Mouse (Mus musculus): ENCODE measurements around the gene Vangl1.
"Not testable (repeated sequence)": the region's sequence is repeated elsewhere in the genome, so short reads cannot be mapped to it uniquely, and the experiment has no call there.

The Vangl1 gene

DNA sequence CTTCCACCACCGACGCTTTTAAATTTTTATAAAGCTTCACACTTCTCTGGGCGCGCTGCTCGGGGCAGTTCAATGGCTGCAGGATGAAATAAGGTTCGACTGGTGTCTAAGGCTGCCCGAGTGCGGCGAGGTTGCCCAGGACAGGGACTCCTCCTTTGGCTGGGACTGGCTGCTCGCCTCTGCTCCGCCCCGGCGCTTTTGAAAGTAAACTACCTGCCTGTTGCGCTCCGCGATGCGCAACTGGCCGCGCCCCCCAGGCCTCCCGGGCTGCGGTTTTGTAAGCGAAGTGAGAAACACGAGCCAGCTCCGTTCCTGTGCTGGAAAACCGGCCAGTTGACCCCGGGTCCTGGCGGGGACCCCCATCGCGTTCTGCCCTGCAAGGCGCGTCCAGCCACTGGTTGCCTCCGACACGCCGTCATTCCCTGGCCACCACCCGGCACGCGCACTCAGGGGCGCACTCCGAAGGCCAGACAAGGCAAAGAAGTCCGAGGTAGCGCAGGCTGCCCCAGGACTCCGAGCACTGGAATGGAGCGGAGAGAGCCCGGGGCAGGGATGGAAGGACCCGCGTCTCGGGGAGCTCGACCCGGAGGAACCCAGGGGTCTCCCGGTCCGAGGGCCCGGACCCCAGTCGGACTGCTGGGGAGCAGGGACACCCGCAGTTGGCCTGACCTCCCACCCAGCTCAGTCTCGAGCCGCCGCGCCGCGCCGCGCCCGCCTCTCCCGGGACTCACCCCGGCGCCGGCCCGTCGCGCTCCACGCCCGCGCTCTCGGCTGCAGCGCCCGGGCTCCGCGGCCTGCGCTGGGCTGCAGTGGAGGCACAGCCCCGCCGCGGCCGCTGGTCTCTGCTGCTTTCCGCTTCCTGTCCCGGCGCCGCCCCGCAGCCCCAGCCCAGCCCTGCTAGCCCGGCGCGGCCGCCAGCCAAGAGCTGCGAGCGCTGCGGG, at the start of gene Vangl1:
TSS of gene Vangl1 (minus strand) at position 913 of the 941 bp plus-strand sequence.
- no peak for DNase-seq (ENCODE audit: low spot score)

DNA sequence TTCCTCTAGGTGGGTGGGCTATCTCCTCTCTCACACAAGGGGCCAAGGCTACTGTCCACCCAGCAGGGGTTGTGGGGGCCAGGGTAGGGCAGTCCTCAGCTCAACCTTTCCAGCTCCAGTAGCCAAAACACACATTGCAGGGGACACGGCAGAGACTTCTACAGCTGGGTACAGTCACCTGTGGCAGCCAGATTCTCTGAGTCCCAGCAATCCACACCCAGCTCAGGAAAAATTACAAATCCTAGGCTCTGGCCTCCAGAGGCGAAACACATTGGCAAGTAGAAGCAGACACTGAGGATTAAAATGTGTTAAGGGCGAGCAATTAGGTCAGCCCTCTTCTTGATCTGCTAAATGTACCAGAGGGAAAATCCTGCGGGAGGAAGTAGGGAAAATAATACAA, 49.1 kb upstream of the Vangl1 start:
- no peak for DNase-seq (ENCODE audit: low spot score)

DNA sequence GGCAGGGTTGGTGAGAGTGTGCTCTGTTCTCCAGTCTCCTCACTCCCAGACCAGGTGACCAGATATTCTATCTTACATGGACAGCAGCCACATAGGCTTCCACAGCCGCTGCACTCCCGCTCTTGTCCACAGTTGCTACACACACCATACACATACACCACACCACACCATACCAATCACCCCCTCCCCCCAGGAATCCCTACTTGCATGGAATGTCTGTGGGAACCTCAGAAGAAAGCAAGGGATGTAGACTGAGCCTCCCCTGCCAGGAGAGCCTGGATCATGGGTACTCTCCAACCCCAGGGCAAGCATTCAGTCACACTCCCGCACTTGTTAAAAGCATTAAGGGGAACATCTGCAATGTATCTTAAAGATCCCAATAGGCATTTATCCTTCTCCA, 48.4 kb upstream of the Vangl1 start:
- no peak for DNase-seq (ENCODE audit: low spot score)

DNA sequence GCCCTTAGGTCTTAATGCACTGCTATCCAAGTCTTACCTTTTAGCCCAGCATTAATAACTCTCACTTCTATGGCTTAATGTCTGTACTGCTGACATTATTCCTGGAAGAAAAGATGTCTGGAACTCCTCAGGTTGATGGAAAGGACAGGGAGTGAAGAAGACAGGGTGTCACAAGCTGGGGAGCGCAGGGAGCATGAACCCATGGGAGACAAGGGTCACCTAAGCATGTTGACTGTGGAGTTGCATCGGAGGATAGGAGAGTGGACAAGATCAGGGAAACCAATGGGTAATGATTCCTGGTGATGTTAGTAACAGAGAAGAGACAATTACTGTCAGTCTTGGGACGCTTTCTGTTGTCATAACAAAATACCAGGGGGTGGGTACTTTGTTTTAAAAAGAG, 46.4 kb upstream of the Vangl1 start:
- no peak for DNase-seq (ENCODE audit: low spot score)

DNA sequence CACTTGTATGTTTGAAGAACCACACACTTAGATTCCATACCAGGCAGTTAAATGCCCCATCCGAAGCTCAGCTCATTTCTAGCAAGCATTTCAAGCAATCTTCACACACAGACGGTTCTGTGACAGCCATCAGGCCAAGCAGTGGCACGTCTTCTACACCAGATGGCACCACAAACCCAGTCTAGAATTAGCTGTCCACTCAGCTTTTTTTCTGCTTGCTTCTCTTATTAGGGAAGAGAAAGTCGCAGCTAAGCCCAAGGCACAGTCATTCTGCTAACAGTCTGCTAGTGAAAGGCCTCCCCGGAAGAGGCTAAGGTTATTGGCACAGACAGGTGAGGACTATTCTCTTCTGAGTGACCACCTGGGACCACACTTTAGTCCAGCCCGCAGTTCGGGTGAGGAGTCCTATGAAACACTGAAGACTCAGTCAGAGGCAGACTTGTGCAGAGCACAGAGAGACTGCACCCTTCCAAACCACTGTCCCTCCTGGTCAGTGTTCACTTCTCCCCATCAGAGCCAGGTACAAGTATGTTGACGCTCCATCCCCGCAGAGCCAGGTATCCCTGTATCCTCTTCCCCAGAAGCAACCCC, 45.0 kb upstream of the Vangl1 start:
- DNase-seq (ENCODE audit: low spot score) = no peak

DNA sequence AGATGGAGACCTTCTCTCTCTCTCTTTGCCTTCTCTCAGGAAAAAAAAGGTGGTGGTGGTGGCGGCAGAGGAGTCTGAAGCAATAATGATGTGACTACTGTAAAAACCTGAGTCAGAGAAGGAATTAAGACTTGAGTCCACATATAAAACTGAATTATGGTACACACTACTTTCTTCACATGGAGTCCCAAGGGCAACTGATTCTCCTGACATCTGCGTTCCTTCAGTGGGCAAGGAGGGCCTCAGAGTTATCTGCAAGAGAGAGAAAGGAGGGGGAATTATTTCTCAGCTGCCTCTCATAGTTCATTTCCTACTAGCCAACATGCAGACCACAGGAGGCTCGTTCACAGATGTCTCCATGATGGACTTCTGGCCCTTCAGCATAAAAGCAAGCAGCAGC, 40.1 kb upstream of the Vangl1 start:
- no peak for DNase-seq (ENCODE audit: low spot score)

DNA sequence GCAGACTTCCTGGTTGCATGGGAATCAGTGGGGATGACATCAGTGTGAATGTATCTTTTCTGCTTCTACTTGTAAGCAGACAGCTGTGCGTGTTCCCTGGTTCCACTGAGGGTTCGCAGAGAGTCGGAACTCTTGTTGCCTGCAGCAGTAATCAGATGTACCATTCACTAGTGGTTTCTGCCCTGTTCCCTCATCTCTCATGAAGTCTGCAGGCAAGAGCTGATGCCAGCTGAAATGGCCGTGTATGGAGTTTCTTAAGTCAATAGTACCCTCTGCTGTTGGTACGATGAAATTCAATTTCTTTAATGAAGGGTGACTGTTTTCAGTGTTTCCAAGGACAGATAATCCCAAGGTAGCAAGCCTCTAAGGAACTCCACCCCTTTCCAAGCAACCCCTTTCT, 38.4 kb upstream of the Vangl1 start:
- DNase-seq (ENCODE audit: low spot score) = no peak

DNA sequence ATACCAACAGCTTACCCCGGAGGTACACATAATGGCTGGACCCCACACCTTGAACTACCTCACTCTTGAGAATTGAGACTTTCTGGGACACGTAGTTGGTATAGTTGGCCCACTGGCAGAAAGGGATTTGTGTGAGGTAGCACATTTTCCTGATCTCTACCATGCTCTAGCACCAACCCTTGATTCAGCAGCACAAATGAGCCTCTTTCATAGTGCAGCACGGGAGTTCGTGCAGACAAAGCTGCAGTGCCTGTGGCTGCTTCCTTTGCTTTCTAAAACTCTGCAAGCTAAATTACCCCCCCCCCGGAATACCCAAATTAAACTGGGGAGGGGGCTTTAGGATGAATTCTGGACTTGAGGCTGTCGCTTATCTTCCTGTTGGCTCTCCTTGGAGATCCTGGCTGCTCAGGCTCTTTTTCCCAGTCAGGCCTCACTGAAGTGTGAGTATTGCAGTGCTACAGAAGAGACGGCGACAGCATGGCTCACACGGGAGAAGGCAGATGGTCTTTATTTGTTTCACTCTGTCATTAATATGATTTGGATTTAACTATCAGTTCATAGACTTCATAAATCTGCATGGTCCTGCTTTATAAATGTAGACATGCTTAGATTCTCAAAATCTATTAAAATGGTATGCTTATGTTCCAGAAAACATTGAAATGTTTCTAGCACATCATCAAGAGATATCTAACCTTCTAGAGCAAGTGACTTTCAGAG, 27.1 kb upstream of the Vangl1 start:
- DNase-seq (ENCODE audit: low spot score) = no peak

DNA sequence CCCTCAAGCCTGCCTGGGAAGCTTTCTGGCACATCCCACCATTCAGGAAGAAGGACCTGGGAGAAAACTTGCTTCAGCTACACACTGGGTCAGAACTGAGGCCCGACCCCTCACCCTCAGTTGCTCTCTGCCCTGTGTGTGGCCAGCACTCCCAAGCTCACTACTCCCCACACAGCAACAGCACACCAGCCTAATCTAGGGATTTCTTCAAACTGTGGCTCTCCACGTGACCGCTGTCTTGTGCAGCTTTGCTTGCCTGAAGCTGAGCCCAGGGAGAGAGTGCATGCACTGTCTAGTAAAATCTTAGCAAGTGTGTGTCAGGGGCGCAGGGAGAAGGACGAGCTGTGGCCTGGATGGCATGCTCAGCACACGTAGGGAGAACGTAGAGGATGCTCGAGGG, 18.3 kb upstream of the Vangl1 start:
- DNase-seq (ENCODE audit: low spot score) = no peak

DNA sequence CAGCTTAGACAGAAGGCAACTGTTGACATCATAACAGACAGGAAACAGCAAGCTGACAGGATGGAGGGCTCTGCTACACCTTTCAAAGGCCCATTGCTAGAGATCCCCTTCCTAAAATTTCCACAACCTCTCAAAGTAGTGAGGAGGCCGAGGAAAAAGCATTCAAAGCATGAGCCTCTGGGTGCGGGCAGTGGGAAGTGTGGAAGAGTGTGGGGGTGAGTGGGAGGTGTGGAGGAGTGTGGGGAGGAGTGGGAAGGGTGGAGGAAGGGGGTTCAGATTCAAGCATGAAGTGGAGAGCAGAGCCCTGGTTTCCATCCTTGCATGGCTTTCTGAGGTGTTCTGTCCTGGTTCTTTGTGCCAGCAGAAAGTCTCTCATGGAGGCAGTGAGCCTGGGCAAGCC, 13.8 kb upstream of the Vangl1 start:
- DNase-seq (ENCODE audit: low spot score) = no peak

DNA sequence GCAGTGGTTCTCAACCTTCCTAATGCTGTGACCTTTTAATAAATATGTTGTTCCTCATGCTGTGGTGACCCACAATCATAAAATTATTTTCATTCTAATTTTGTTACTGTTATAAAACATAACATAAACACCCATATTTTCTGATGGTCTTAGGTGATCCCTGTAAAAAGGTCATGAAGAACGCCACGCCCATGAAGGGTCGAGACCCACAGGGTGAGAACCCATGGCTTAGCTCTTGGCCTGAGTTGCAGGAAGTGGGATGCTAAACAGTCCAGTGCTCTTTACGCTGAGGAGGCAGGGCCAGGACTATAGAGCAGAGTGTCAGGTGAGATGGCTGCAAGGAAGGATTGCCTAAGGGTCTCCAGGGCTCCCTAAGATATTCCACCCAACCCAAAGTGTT, 10.2 kb upstream of the Vangl1 start:
- no peak for DNase-seq (ENCODE audit: low spot score)

DNA sequence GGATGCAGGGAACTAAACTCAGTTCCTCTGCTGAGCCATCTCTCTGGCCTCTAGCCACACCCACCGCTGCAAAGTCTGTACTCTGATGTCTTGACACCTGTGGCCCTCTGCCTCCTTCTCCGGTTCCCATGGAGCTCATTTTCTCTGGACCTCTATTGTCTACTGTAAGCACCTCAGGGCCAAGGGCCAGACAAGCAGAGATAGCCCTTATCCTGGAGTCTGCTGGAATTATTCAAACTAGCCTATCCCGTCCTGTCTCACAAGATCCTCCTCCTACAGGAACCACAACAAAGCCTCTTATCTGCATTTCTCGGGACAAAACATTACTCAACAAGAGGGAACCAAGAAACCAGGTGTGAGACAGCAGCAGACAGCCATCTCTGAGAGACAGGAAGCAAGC, 9.8 kb upstream of the Vangl1 start:
- DNase-seq (ENCODE audit: low spot score) = no peak

DNA sequence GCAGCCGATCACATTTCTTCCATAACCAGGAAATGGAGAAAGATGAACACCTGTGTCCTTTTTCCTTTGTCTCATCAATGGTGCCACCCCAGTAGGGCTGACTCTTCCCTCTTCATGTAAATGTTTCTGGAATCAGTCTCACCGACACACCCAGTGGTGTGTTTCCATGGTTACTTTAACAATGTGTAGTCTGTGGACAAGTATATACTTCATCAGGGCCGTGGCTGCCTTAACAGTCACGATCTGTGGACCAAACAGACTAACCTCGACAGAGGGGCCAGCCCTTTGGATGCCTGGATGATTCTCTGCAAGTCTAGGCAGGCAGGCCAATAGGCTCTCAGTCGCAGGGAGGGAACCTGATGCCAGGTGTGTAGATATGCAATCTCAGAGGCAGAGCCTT, 8.4 kb upstream of the Vangl1 start:
- DNase-seq (ENCODE audit: low spot score) = no peak

DNA sequence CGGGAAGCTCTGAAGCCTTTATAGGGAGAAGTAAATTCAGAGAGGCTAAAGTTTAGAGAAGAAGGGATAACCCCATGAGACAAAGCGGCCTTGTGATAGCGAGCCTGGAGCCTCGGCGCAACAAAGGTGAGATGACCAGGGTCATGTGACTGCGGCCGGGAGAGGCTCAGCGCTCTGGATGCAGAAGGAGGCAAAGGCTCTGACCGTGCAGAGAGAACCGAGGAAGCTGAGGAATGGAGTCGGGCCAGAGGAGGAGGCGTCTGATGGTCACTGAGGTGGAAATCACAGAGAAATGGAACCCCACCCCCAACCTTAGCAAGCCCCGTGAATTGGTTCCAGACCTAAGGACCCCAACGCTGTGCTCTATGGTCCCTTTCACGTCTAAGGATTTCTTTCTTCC, 7.8 kb upstream of the Vangl1 start:
- no peak for DNase-seq (ENCODE audit: low spot score)

DNA sequence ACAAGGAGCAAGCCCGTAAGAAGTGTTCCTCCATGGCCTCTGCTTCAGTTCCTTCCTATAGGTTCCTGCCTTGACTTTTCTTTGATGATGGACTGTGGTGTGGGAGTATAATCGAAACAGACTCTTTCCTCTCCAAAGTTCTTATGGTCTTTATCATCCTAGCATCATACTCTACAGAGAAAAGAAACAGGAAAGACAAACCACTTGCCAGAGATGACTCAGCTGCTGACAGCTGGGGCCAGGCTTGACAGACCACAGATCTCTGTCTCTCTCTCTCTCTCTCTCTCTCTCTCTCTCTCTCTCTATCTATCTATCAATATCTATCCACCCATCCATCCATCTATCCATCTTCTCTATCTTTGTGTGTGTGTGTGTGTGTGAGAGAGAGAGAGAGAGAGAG, 6.8 kb upstream of the Vangl1 start:
- DNase-seq (ENCODE audit: low spot score) = no peak

DNA sequence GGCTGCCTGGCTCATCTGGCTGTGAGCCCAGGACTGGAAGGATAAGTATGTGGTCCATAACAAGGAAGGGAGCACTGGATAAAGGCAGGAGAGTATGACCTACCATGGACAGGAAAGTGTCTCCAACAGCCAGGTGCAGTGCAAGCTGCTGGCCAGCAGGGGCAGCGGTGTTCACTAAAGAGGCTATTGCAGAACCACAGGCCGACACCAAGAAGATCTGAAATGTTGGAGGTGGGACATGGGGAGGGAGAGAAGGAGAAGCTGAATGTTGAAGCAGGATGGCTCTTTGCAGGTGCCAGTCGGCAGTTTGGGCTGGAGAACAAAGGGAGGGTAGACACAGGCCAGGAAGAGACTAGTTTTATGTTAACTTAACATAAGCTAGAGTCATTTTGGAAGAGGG, 6.3 kb upstream of the Vangl1 start:
- no peak for DNase-seq (ENCODE audit: low spot score)

DNA sequence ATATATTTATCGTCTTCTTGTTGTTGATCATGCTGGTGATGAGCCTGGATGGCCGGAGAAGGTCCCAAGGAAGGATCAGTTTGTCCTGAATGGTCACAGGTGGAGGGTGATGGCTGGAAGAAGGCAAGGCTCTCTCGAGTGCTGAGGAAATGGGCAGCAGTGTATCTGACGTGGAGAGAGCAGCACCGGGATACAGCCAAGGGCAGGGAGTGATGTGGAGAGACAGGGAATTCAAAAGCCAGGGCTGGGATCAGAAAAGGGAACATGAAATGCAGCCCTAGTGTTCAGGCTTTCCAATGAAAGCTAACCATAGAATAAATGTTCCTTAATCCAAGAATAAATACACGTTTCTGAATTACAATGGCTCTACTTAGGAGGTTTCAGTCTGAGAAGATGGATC, 4.4 kb upstream of the Vangl1 start:
- no peak for DNase-seq (ENCODE audit: low spot score)

DNA sequence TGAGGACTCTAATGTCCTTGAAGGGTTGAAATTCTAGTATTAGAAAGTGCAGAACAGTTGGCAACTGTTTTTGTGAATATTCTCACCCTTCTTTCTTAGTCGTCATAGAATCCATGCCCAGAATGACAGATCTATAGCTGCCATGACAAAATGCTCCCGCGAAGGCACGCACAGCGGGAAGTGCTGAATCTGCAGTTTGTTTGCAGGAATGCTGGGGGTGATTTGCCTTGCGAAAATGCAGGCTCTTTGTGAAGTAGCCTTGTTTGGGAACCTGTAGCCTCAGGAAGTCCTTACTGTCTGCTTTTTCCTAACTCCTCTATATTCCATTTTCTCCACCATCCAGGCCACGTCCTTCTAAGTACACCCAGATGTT, 951 bp upstream of the Vangl1 start:
- no peak for DNase-seq (ENCODE audit: low spot score)

DNA sequence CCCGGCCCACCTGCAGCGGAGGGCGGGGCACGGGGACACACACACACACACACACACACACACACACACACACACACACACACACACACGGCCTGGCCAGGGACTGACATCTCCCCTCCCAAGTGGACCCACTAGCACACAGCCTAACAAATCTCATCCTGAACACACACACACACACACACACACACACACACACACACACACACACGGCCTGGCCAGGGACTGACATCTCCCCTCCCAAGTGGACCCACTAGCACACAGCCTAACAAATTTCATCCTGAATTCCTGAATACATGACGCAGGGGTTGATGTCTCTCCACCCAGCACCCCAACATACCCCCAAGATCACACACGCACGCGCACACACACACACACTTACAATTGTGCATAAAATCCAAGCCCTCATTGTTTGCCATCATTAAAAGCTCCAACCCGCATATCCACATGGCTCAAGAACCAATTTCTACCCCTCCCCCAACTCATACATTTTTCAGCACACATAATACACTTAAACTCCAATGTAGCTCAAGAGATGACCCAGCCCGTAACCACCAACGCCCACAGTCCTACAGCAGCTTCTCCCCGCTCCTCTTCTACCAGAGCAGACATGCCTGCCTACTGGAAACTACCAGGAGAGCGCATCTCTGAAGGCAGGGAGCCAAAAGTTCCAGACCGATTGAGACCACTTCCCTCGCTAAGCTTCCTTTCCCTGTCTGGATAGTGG, 403 bp upstream of the Vangl1 start:
- not testable (repeated sequence) for DNase-seq (ENCODE audit: low spot score)

DNA sequence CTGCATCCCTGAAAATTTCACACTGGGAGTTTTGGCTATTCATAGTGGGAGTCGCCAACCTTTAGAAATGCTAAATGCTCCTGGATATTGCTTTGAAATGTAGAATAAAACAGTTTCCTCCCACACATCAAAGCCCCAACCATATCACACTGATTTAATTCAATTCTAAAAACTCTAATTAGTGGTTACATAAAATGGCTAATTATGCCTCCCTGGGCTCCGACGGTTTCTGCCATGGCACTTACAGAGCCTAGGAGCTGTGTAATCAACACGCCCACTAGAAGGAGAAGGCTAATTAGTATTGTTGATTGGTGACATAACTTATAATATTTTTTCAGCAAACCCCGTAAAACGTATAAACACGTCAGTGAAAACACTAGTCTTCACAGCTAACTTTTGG, 1.4 kb downstream of the Vangl1 start:
- DNase-seq (ENCODE audit: low spot score) = no peak

DNA sequence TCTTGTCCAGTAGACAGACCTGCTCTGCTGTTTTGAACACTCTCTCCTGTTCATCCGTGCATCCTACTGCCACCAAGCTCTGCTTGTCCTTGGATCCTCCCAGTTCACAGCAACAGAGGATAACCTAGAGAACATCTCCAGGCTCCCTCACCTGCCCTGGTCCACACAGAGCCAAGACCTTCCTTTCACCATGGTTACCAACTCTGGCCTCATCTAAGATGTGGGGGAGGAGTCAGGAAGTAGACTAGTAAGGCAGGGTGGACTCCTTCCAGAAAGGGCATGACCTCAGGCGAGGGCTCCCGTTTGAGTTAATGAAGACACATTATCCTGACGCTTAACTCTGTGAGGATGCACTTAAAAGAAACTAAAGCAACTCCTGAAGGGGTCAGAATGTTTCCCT, 4.5 kb downstream of the Vangl1 start:
- DNase-seq (ENCODE audit: low spot score) = no peak

DNA sequence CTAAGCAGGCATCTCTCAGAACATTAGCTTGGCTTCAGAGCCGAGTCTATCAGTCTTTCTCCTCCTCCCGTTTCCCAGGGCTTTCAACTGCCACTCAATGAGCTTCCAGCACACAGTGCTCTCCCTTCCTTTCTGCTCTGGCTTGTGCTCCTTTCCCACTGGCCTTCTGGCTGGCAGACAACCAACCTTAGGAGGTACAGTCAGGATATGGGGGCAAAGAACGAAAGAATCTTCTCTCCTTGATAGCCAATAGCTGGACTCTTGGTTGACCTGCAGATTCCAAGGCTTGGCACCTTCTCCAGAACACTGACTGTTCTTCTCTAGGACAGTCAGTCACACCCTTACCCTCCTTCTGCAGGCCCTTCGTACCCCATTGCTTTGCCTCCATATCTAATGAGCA, 5.3 kb downstream of the Vangl1 start:
- DNase-seq (ENCODE audit: low spot score) = no peak

DNA sequence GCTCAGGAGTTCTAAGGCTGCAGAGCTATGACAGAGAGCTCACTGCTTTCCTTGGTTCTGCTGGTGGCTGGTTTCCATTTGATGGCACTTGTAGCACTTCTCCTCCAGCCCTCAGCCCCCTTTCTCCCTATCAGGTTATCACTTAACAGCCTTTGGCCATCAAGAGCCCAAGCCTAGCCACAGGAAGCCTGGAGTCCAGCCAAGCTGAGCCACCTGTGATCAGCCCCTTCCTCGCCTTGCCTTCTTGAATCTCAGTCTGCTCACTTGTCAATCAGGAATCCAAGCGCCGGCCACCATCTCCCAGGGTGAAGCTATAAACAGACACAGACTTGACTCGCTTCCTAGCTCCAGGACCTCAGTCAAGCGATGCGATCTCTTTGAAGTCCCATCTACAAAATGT, 6.0 kb downstream of the Vangl1 start:
- no peak for DNase-seq (ENCODE audit: low spot score)
